Mouse (Mus musculus) forebrain, embryonic 16.5 days (tissue): Measurements from ENCODE around the gene Lamtor2. TPM values are rescaled to one million over a fixed set of nuclear protein-coding genes. Genes with fewer than 3 reads are reported as not detected.

Experiments
- ATAC-seq: fragments of 200-750 bp; cut with Nextera tagmentation; 2 replicates; pipeline ENCODE4 v1.8.0; 2017; ENCODE audit warnings: mild to moderate bottlenecking, moderate library complexity
- H3K27ac ChIP-seq: fragments of 300-500 bp; sonication (generic); 2 replicates; pipeline ENCODE4 v1.5.1; 2014; ENCODE audit warnings: low read length, control low read depth
- H3K27me3 ChIP-seq: fragments of 300-500 bp; sonication (generic); replicated peaks from 2 replicates; pipeline ENCODE4 v1.6.1; 2014; ENCODE audit warnings: low read length; ENCODE audit not compliant: control insufficient read depth, insufficient read depth
- H3K36me3 ChIP-seq: fragments of 300-500 bp; sonication (generic); 2 replicates; pipeline ENCODE4 v1.6.1; 2014; ENCODE audit not compliant: control insufficient read depth, insufficient read depth
- H3K4me1 ChIP-seq: fragments of 300-500 bp; sonication (generic); replicated peaks from 2 replicates; pipeline ENCODE4 v1.6.1; 2014; ENCODE audit warnings: low read length; ENCODE audit not compliant: control insufficient read depth, insufficient read depth
- H3K4me2 ChIP-seq: fragments of 300-500 bp; sonication (generic); 2 replicates; pipeline ENCODE4 v1.6.1; 2014; ENCODE audit warnings: mild to moderate bottlenecking, low read length, control low read depth
- H3K4me3 ChIP-seq: fragments of 300-500 bp; sonication (generic); replicated peaks from 2 replicates; pipeline ENCODE4 v1.5.1; 2014; ENCODE audit warnings: mild to moderate bottlenecking, low read length, control low read depth
- H3K9ac ChIP-seq: fragments of 300-500 bp; sonication (generic); replicated peaks from 2 replicates; pipeline ENCODE4 v1.6.1; 2014; ENCODE audit warnings: low read depth, low read length, control low read depth
- H3K9me3 ChIP-seq: fragments of 300-500 bp; sonication (generic); 2 replicates; pipeline ENCODE4 v1.6.1; 2016; ENCODE audit warnings: low read length; ENCODE audit not compliant: control insufficient read depth
- WGBS: fragments of 180-500 bp; shearing (Covaris S2); extraction: QIAGEN DNeasy Blood & Tissue Kit; methylation state at CpG from one replicate; pipeline ENCODE4 v1.1.7; 2014; 5-methylcytosine and 5-hydroxymethylcytosine counted together
- polyA plus RNA-seq: library from polyadenylated mRNA; unstranded; fragments of >200 nt; fragmentation: Nextera tagmentation; extraction: Ambion mirVana; gene quantifications from 2 replicates; pipeline ENCODE4 v1.2.1, GENCODE M21; 2015

Gene Lamtor2
- polyA plus RNA-seq, 1 experiment from 2014 or later = 193 TPM

- no peak for ATAC-seq
- peaks cover 31% of the 10 kb centered on the region for H3K36me3 ChIP-seq
- no peak overlapping the region for H3K4me3 ChIP-seq
- no peaks in the 10 kb centered on the region for H3K9me3 ChIP-seq
- H3K9ac ChIP-seq = no peak overlapping the region
- WGBS = 92% methylated on average over 9 of the region's 9 CpGs
- no peak overlapping the region for H3K4me2 ChIP-seq
- no peak overlapping the region for H3K27ac ChIP-seq
- peaks cover 9% of the 10 kb centered on the region for H3K4me1 ChIP-seq
- H3K27me3 ChIP-seq = no peaks in the 10 kb centered on the region
Observed at GRCm38 (mm10) chr3:88559596-88559995, 6.7 kb upstream of the Lamtor2 start.

GRCm38 (mm10) chr3:88556616-88557015 lies 3.7 kb upstream of the Lamtor2 start:
- peaks cover 19% of the 10 kb centered on the region for H3K36me3 ChIP-seq

GRCm38 (mm10) chr3:88555731-88556130 lies 2.9 kb upstream of the Lamtor2 start:
- H3K4me1 ChIP-seq = peaks cover 25% of the 10 kb centered on the region
- H3K4me3 ChIP-seq = no peak overlapping the region
- no peak overlapping the region for H3K4me2 ChIP-seq
- peaks cover 17% of the 10 kb centered on the region; the same call in 1 of the 2 replicates for H3K36me3 ChIP-seq
- no peak for ATAC-seq
- H3K9ac ChIP-seq = no peak overlapping the region
- H3K27me3 ChIP-seq = no peaks in the 10 kb centered on the region
- WGBS = 98% methylated on average over 6 of the region's 6 CpGs
- H3K9me3 ChIP-seq = no peaks in the 10 kb centered on the region
- H3K27ac ChIP-seq = no peak overlapping the region

More at GRCm38 (mm10) chr3:88556616-88557015, 3.7 kb upstream of the Lamtor2 start:
- no peak overlapping the region for H3K27ac ChIP-seq
- no peaks in the 10 kb centered on the region for H3K27me3 ChIP-seq
- no peak overlapping the region for H3K9ac ChIP-seq
- no peaks in the 10 kb centered on the region for H3K9me3 ChIP-seq
- peaks cover 20% of the 10 kb centered on the region for H3K4me1 ChIP-seq
- no peak overlapping the region for H3K4me2 ChIP-seq
- 96% methylated on average over 8 of the region's 8 CpGs for WGBS
- no peak overlapping the region for H3K4me3 ChIP-seq
- no peak for ATAC-seq

GRCm38 (mm10) chr3:88555069-88555605 lies 2.3 kb upstream of the Lamtor2 start:
- WGBS = 89% methylated on average over 5 of the region's 5 CpGs
- H3K4me3 ChIP-seq = no peak overlapping the region

GRCm38 (mm10) chr3:88553880-88554586 lies 1.2 kb upstream of the Lamtor2 start:
- ATAC-seq = peak; percentile 24
- Histone ChIP-seq H3K4me3 (peak overlapping the region; percentile 99), H3K9me3 (no peaks in the 10 kb centered on the region), H3K36me3 (peaks cover 8% of the 10 kb centered on the region; the same call in 1 of the 2 replicates), H3K4me1 (peaks cover 28% of the 10 kb centered on the region), H3K9ac (peak overlapping the region; percentile 94), H3K27me3 (no peaks in the 10 kb centered on the region), H3K4me2 (peak overlapping the region; percentile 95), H3K27ac (peak overlapping the region; percentile 95)
- under 1% methylated on average over 41 of the region's 41 CpGs for WGBS

More at GRCm38 (mm10) chr3:88555069-88555605, 2.3 kb upstream of the Lamtor2 start:
- Histone ChIP-seq H3K9me3 (no peaks in the 10 kb centered on the region), H3K4me1 (peaks cover 28% of the 10 kb centered on the region), H3K4me2 (peak overlapping the region; percentile 95), H3K36me3 (peaks cover 12% of the 10 kb centered on the region; the same call in 1 of the 2 replicates), H3K9ac (no peak overlapping the region), H3K27me3 (no peaks in the 10 kb centered on the region), H3K27ac (no peak overlapping the region)
- no peak for ATAC-seq

- Histone ChIP-seq H3K4me3 (peak within 1 kb of the TSS; percentile 99), H3K9me3 (no peaks in the 10 kb centered on the region), H3K9ac (peak within 1 kb of the TSS; percentile 94), H3K36me3 (peaks cover 6% of the 10 kb centered on the region; the same call in 1 of the 2 replicates), H3K27me3 (no peaks in the 10 kb centered on the region), H3K27ac (peak within 1 kb of the TSS; percentile 95), H3K4me1 (peaks cover 28% of the 10 kb centered on the region), H3K4me2 (peak within 1 kb of the TSS; percentile 95)
- WGBS = 0% methylated on average over 27 of the region's 37 CpGs
- ATAC-seq = peak; percentile 81
Observed at GRCm38 (mm10) chr3:88553525-88553879, 628 bp upstream of the Lamtor2 start, which contains the start of gene Ubqln4. Gene Ubqln4 (plus strand): TSS chr3:88553758.

- ATAC-seq = no peak
- H3K4me2 ChIP-seq = peak overlapping the region; percentile 65
- H3K9ac ChIP-seq = peak overlapping the region; percentile 55
- no peaks in the 10 kb centered on the region for H3K27me3 ChIP-seq
- H3K9me3 ChIP-seq = no peaks in the 10 kb centered on the region
- peaks cover 28% of the 10 kb centered on the region for H3K4me1 ChIP-seq
- peak overlapping the region; percentile 99 for H3K4me3 ChIP-seq
- WGBS = 22% methylated on average over 16 of the region's 16 CpGs
- peaks cover 6% of the 10 kb centered on the region; the same call in 1 of the 2 replicates for H3K36me3 ChIP-seq
- H3K27ac ChIP-seq = no peak overlapping the region; the same call in 1 of the 2 replicates
Observed at GRCm38 (mm10) chr3:88552082-88552645, 710 bp downstream of the Lamtor2 start.

- H3K4me3 ChIP-seq = no peak overlapping the region
- ATAC-seq = no peak
Observed at GRCm38 (mm10) chr3:88551586-88551985, 1.3 kb downstream of the Lamtor2 start.

GRCm38 (mm10) chr3:88548180-88548917 lies 4.5 kb downstream of the Lamtor2 start, which contains the start of gene Rab25:
Gene Rab25 (minus strand): TSS chr3:88548300.
- Histone ChIP-seq H3K4me3 (no peak within 1 kb of the TSS), H3K4me2 (no peak within 1 kb of the TSS)
- 57% methylated on average over 18 of the region's 18 CpGs for WGBS

More at GRCm38 (mm10) chr3:88551586-88551985, 1.3 kb downstream of the Lamtor2 start:
- H3K9me3 ChIP-seq = no peaks in the 10 kb centered on the region
- H3K9ac ChIP-seq = no peak overlapping the region
- no peak overlapping the region for H3K27ac ChIP-seq
- H3K4me1 ChIP-seq = peaks cover 28% of the 10 kb centered on the region
- H3K27me3 ChIP-seq = no peaks in the 10 kb centered on the region
- WGBS = 83% methylated on average over 4 of the region's 4 CpGs
- H3K4me2 ChIP-seq = no peak overlapping the region
- H3K36me3 ChIP-seq = peaks cover 2% of the 10 kb centered on the region; the same call in 1 of the 2 replicates

More at GRCm38 (mm10) chr3:88548180-88548917, 4.5 kb downstream of the Lamtor2 start, which contains the start of gene Rab25:
- H3K4me1 ChIP-seq = peaks cover 16% of the 10 kb centered on the region
- no peak for ATAC-seq
- no peaks in the 10 kb centered on the region for H3K9me3 ChIP-seq
- H3K9ac ChIP-seq = no peak within 1 kb of the TSS
- no peaks in the 10 kb centered on the region for H3K36me3 ChIP-seq
- no peak within 1 kb of the TSS for H3K27ac ChIP-seq
- no peaks in the 10 kb centered on the region for H3K27me3 ChIP-seq
